Mouse (Mus musculus) intestine, postnatal 0 days (tissue): ENCODE results near the gene Enah. TPM values are rescaled to one million over a fixed set of nuclear protein-coding genes. Genes with fewer than 3 reads are reported as not detected.

ENCODE experiments used
- ATAC-seq: fragments of 200-750 bp; cut with Nextera tagmentation; 2 replicates; pipeline ENCODE4 v1.8.0; 2017; ENCODE audit warnings: mild to moderate bottlenecking, moderate TSS enrichment, moderate library complexity
- H3K27ac ChIP-seq: fragments of 300-500 bp; sonication (generic); 2 replicates; pipeline ENCODE4 v1.5.1; 2014; ENCODE audit warnings: mild to moderate bottlenecking, low read depth, low read length, moderate library complexity
- H3K27me3 ChIP-seq: fragments of 300-500 bp; sonication (generic); replicated peaks from 2 replicates; pipeline ENCODE4 v1.6.1; 2014; ENCODE audit warnings: low read length, mixed read lengths; ENCODE audit not compliant: control insufficient read depth, insufficient read depth
- H3K36me3 ChIP-seq: fragments of 300-500 bp; sonication (generic); 2 replicates; pipeline ENCODE4 v1.6.1; 2014; ENCODE audit warnings: mild to moderate bottlenecking, moderate library complexity; ENCODE audit not compliant: control insufficient read depth, insufficient read depth
- H3K4me1 ChIP-seq: fragments of 300-500 bp; sonication (generic); replicated peaks from 2 replicates; pipeline ENCODE4 v1.6.1; 2014; ENCODE audit warnings: antibody characterized with exemption, low read length, mixed read lengths; ENCODE audit not compliant: control insufficient read depth, insufficient read depth
- H3K4me2 ChIP-seq: fragments of 300-500 bp; sonication (generic); replicated peaks from 2 replicates; pipeline ENCODE4 v1.6.1; 2014; ENCODE audit warnings: low read depth, mild to moderate bottlenecking, moderate library complexity
- H3K4me3 ChIP-seq: fragments of 300-500 bp; sonication (generic); 2 replicates; pipeline ENCODE4 v1.5.1; 2014; ENCODE audit warnings: low read depth, low read length
- H3K9ac ChIP-seq: fragments of 300-500 bp; sonication (generic); 2 replicates; pipeline ENCODE4 v1.6.1; 2014; ENCODE audit warnings: mild to moderate bottlenecking, low read depth, low read length
- H3K9me3 ChIP-seq: fragments of 300-500 bp; sonication (generic); 2 replicates; pipeline ENCODE4 v1.6.1; 2016; ENCODE audit warnings: mixed run types; ENCODE audit not compliant: control insufficient read depth
- CTCF ChIP-seq: sonication (generic); IDR thresholded peaks from 2 replicates; pipeline ENCODE4 v1.5.1; 2016; ENCODE audit warnings: low read depth, mild to moderate bottlenecking, control low read depth, antibody characterized with exemption, moderate library complexity
- WGBS: fragments of 180-500 bp; shearing (Covaris S2); extraction: QIAGEN DNeasy Blood & Tissue Kit; methylation state at CpG from one replicate; pipeline ENCODE4 v1.1.7; 2014; 5-methylcytosine and 5-hydroxymethylcytosine counted together
- polyA plus RNA-seq: library from polyadenylated mRNA; unstranded; fragments of >200 nt; fragmentation: Nextera tagmentation; extraction: Ambion mirVana; gene quantifications from 2 replicates; pipeline ENCODE4 v1.2.1, GENCODE M21; 2015

The Enah gene
- polyA plus RNA-seq, 1 experiment from 2014 or later, result 4.9 TPM

- H3K27me3 ChIP-seq, result peaks cover 9% of the 10 kb centered on the region; the same call in 1 of the 2 replicates
- H3K4me1 ChIP-seq, result 0 out of 2 replicates have a peak, but pooled peaks cover 3% of the 10 kb centered on the region
- H3K27ac ChIP-seq, result no peak overlapping the region
- H3K9me3 ChIP-seq, result no peaks in the 10 kb centered on the region
- no peak for TF ChIP-seq CTCF
- H3K36me3 ChIP-seq, result no peaks in the 10 kb centered on the region
- 36% methylated on average over 11 of the region's 11 CpGs for WGBS
- H3K4me3 ChIP-seq, result peak overlapping the region; percentile 85; the same call in 1 of the 2 replicates
- no peak overlapping the region for H3K9ac ChIP-seq
- ATAC-seq, result no peak
- peak overlapping the region; percentile 87 for H3K4me2 ChIP-seq
These were observed 1.2 kb upstream of the Enah start for GRCm38 (mm10) chr1:182020831-182021460.

DNA sequence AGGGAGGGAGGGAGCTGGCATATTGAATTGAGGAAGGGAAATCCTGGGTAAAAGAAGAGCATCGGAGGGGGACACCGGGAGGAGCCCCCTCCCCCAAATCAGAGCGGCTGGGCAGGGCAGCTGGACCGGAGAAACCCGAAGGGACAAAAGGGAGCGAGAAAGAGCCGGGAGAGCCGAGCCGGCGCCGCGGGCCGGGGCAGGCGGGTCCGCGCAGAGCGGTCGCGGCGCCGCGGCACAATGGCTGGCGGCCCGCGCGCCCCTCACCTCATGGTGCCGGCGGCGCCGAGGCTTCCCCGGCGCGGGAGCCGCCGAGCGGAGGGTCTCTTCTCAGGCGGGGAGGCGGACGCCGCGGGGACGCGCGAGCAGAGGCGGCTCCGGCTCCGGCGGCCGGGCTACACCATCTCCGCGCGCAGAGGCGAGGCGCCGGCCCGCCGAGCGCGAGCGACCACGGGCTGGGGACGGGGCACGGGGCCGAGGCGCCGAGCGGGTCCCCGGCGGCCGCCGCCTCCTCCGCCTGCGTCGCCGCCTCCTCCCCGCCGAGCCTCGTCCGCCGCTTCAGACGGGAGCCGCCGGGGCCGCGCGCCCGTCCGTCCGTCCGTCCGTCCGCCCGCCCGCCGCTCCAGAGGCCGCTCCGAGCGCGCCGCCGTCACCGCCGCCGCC, 394 bp downstream of the Enah start:
- no peaks in the 10 kb centered on the region for H3K9me3 ChIP-seq
- 0 out of 2 replicates have a peak, but pooled peaks cover 3% of the 10 kb centered on the region for H3K4me1 ChIP-seq
- peaks cover 9% of the 10 kb centered on the region; the same call in 1 of the 2 replicates for H3K27me3 ChIP-seq
- WGBS, result under 1% methylated on average over 54 of the region's 104 CpGs
- no peak for TF ChIP-seq CTCF
- H3K36me3 ChIP-seq, result no peaks in the 10 kb centered on the region
- peak overlapping the region; percentile 85 for H3K4me3 ChIP-seq
- H3K4me2 ChIP-seq, result peak overlapping the region; percentile 87
- peak overlapping the region; percentile 74 for H3K9ac ChIP-seq
- peak overlapping the region; percentile 74 for H3K27ac ChIP-seq
- ATAC-seq, result peak; percentile 62

DNA sequence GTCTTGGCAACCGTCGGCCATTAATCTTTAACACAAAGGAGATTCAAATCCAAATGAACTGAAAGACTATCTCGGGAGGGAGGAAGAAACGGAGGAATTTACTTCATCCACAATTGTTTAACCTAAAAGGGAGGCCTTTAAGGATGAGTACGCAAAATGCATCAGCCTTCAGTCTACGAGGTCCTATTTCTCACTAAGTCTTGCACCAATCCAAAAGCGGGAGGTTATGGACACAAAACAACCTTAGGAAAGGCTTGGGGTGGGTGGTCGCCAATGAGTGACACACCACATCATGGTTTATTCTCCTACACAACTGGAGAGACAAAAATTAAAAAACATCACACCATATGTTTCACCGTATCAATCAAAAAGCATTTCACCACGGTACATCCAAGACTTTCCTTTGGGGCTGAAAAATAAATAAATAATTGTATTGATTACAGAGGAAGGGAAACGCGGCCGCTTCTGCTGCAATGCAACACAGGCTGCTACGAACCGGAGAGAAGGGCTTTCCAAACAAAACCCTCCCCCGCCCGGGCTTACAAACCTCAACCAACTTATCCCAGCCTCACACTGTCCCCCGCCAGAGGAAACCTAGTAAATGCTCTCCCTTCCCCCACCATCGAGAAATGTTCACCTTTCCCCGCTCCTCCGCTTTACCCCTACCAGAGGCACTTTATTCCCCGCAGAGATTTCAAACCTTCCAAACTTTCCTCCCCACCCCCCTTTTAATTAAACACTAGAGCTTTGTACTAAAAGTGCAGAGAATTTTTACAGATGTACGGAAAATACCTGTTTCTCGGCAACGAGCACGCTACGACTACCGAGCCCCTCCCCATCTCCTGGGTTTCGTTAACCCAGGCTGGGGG, 1.2 kb downstream of the Enah start:
- no peak for ATAC-seq
- Histone ChIP-seq H3K4me2 (peak overlapping the region; percentile 87), H3K4me1 (0 out of 2 replicates have a peak, but pooled peaks cover 3% of the 10 kb centered on the region), H3K4me3 (peak overlapping the region; percentile 85), H3K9me3 (no peaks in the 10 kb centered on the region), H3K27ac (peak overlapping the region; percentile 74), H3K27me3 (peaks cover 9% of the 10 kb centered on the region; the same call in 1 of the 2 replicates), H3K36me3 (no peaks in the 10 kb centered on the region), H3K9ac (peak overlapping the region; percentile 74)
- WGBS, result 2% methylated on average over 29 of the region's 29 CpGs
- TF ChIP-seq CTCF, result no peak

- H3K9me3 ChIP-seq, result no peaks in the 10 kb centered on the region
- H3K4me3 ChIP-seq, result no peak overlapping the region
- no peak for TF ChIP-seq CTCF
- H3K4me1 ChIP-seq, result no peaks in the 10 kb centered on the region
- H3K27me3 ChIP-seq, result no peaks in the 10 kb centered on the region
- H3K36me3 ChIP-seq, result no peaks in the 10 kb centered on the region
- no peak overlapping the region for H3K4me2 ChIP-seq
- H3K27ac ChIP-seq, result no peak overlapping the region
- no peak overlapping the region for H3K9ac ChIP-seq
- WGBS, result 59% methylated on average over 1 of the region's 1 CpGs
- ATAC-seq, result no peak
These were observed 14.0 kb downstream of the Enah start for GRCm38 (mm10) chr1:182005831-182006230.

- 89% methylated on average over 4 of the region's 4 CpGs for WGBS
These were observed 21.1 kb downstream of the Enah start for GRCm38 (mm10) chr1:181998673-181999072.

GRCm38 (mm10) chr1:181997791-181998190, 22.0 kb downstream of the Enah start:
- WGBS, result 56% methylated on average over 3 of the region's 3 CpGs
- H3K9me3 ChIP-seq, result no peaks in the 10 kb centered on the region
- no peaks in the 10 kb centered on the region for H3K36me3 ChIP-seq
- H3K27me3 ChIP-seq, result no peaks in the 10 kb centered on the region
- ATAC-seq, result no peak
- no peak overlapping the region for H3K9ac ChIP-seq
- H3K4me3 ChIP-seq, result no peak overlapping the region
- no peak for TF ChIP-seq CTCF
- H3K27ac ChIP-seq, result no peak overlapping the region
- H3K4me2 ChIP-seq, result no peak overlapping the region
- no peaks in the 10 kb centered on the region for H3K4me1 ChIP-seq

More at GRCm38 (mm10) chr1:181998673-181999072, 21.1 kb downstream of the Enah start:
- no peak overlapping the region for H3K9ac ChIP-seq
- no peaks in the 10 kb centered on the region for H3K36me3 ChIP-seq
- no peak overlapping the region for H3K4me3 ChIP-seq
- no peak overlapping the region for H3K4me2 ChIP-seq
- ATAC-seq, result no peak
- H3K27me3 ChIP-seq, result no peaks in the 10 kb centered on the region
- no peaks in the 10 kb centered on the region for H3K4me1 ChIP-seq
- no peak for TF ChIP-seq CTCF
- H3K9me3 ChIP-seq, result no peaks in the 10 kb centered on the region
- H3K27ac ChIP-seq, result no peak overlapping the region
